In genomic region chr3:129831035-129831568, GRCm38 (mm10) we compare ENCODE assay signal across 8 mouse cellular contexts. TPM values are rescaled to one million over a fixed set of nuclear protein-coding genes. Genes with fewer than 3 reads are reported as not detected.
DNase-seq lines count a peak whose midpoint lies in the region; ATAC-seq and TF ChIP-seq lines count a peak whose summit lies in the region.

Gene Gar1, minus strand, starts transcription at chr3:129831396.

- H3K9me3 ChIP-seq in embryonic facial prominence, embryonic 13.5 days = no peaks in the 10 kb centered on the region
- no peaks in the 10 kb centered on the region for H3K9me3 ChIP-seq in limb, embryonic 12.5 days
- H3K9me3 ChIP-seq in midbrain, embryonic 15.5 days = no peaks in the 10 kb centered on the region

- peak within 1 kb of the TSS; percentile 85 for H3K9ac ChIP-seq in embryonic facial prominence, embryonic 13.5 days
- H3K9ac ChIP-seq in limb, embryonic 12.5 days (replicated peaks) = peak within 1 kb of the TSS; percentile 84
- peak within 1 kb of the TSS; percentile 72 for H3K9ac ChIP-seq in midbrain, embryonic 15.5 days

- peak within 1 kb of the TSS; percentile 95 for H3K4me3 ChIP-seq in embryonic facial prominence, embryonic 13.5 days
- H3K4me3 ChIP-seq in kidney, adult 2 months (ENCODE audit: insufficient read depth, low read depth, low read length) = peak within 1 kb of the TSS; percentile 89
- peak within 1 kb of the TSS; percentile 84 for H3K4me3 ChIP-seq in limb, embryonic 12.5 days (replicated peaks)
- H3K4me3 ChIP-seq in midbrain, embryonic 15.5 days = peak within 1 kb of the TSS; percentile 81
- H3K4me3 ChIP-seq in spleen, adult 2 months (ENCODE audit: extremely low read depth, insufficient read depth, insufficient read length) = peak within 1 kb of the TSS; percentile 72

- under 1% methylated on average over 60 of the region's 60 CpGs for WGBS in embryonic facial prominence, embryonic 13.5 days
- under 1% methylated on average over 60 of the region's 60 CpGs for WGBS in kidney, adult 2 months
- WGBS in limb, embryonic 12.5 days = under 1% methylated on average over 60 of the region's 60 CpGs
- WGBS in midbrain, embryonic 15.5 days = under 1% methylated on average over 60 of the region's 60 CpGs
- WGBS in spleen, adult 2 months = 1% methylated on average over 57 of the region's 60 CpGs

- H3K27ac ChIP-seq in embryonic facial prominence, embryonic 13.5 days = peak within 1 kb of the TSS; percentile 91
- H3K27ac ChIP-seq in kidney, adult 2 months (ENCODE audit: insufficient read depth, low read depth, low read length) = peak within 1 kb of the TSS; percentile 72
- peak within 1 kb of the TSS; percentile 90 for H3K27ac ChIP-seq in limb, embryonic 12.5 days
- H3K27ac ChIP-seq in midbrain, embryonic 15.5 days = peak within 1 kb of the TSS; percentile 92
- peak within 1 kb of the TSS; percentile 88 for H3K27ac ChIP-seq in spleen, adult 2 months (ENCODE audit: insufficient read depth, low read length)

- H3K27me3 ChIP-seq in embryonic facial prominence, embryonic 13.5 days = no peaks in the 10 kb centered on the region
- no peaks in the 10 kb centered on the region for H3K27me3 ChIP-seq in kidney, adult 2 months (replicated peaks; ENCODE audit: control insufficient read depth, insufficient read depth, low read length)
- H3K27me3 ChIP-seq in limb, embryonic 12.5 days = no peaks in the 10 kb centered on the region
- 0 out of 2 replicates have a peak, but pooled peaks cover 3% of the 10 kb centered on the region for H3K27me3 ChIP-seq in midbrain, embryonic 15.5 days (replicated peaks)
- H3K27me3 ChIP-seq in spleen, adult 2 months (ENCODE audit: control insufficient read depth, insufficient read depth, low read length) = no peaks in the 10 kb centered on the region

- peak; percentile 84 for ATAC-seq in embryonic facial prominence, embryonic 13.5 days (ENCODE audit: insufficient number of reproducible peaks, insufficient read depth, low FRiP score, low TSS enrichment, low read depth)
- peak; percentile 90 for ATAC-seq in limb, embryonic 12.5 days (ENCODE audit: insufficient number of reproducible peaks, insufficient read depth, low FRiP score, low TSS enrichment, low read depth)
- peak; percentile 97 for ATAC-seq in midbrain, embryonic 15.5 days (replicated peaks)

- peaks cover 15% of the 10 kb centered on the region for H3K4me1 ChIP-seq in embryonic facial prominence, embryonic 13.5 days
- H3K4me1 ChIP-seq in kidney, adult 2 months (ENCODE audit: control insufficient read depth, insufficient read depth, low read length) = peaks cover 3% of the 10 kb centered on the region; the same call in 1 of the 2 replicates
- peaks cover 12% of the 10 kb centered on the region for H3K4me1 ChIP-seq in limb, embryonic 12.5 days (replicated peaks)
- H3K4me1 ChIP-seq in midbrain, embryonic 15.5 days = peaks cover 21% of the 10 kb centered on the region
- H3K4me1 ChIP-seq in spleen, adult 2 months (ENCODE audit: control insufficient read depth, insufficient read depth, insufficient read length) = peaks cover 3% of the 10 kb centered on the region; the same call in 1 of the 2 replicates

- no peak for TF ChIP-seq POLR2A in kidney, adult 2 months (IDR thresholded peaks at IDR 0.05; ENCODE audit: low read depth, low read length)
- TF ChIP-seq POLR2A in spleen, adult 2 months (IDR thresholded peaks at IDR 0.05; ENCODE audit: low read depth, low read length) = no peak

- peaks cover 18% of the 10 kb centered on the region for H3K36me3 ChIP-seq in embryonic facial prominence, embryonic 13.5 days
- H3K36me3 ChIP-seq in kidney, adult 2 months (ENCODE audit: control insufficient read depth, insufficient read depth, low read length) = no peaks in the 10 kb centered on the region
- peaks cover 20% of the 10 kb centered on the region for H3K36me3 ChIP-seq in limb, embryonic 12.5 days
- H3K36me3 ChIP-seq in midbrain, embryonic 15.5 days (replicated peaks) = no peaks in the 10 kb centered on the region
- no peaks in the 10 kb centered on the region for H3K36me3 ChIP-seq in spleen, adult 2 months (ENCODE audit: control insufficient read depth, insufficient read depth, low read length)

- peak; percentile 97 for DNase-seq in 3134 (ENCODE audit: extremely low read depth, insufficient read length, low spot score)
- DNase-seq in adrenal gland, postnatal 36 days = peak; percentile 95
- DNase-seq in heart, adult 18-20 months = peak; percentile 97
- peak; percentile 98 for DNase-seq in kidney, adult 2 months
- DNase-seq in spleen, adult 2 months (ENCODE audit: low read depth in 1 of 2, low spot score in 2 of 2) = peak; percentile 93 to 96

- TF ChIP-seq CTCF in kidney, adult 2 months (conservative IDR thresholded peaks at IDR 0.05; ENCODE audit: insufficient read depth, insufficient read length, low read depth, low read length) = no peak
- TF ChIP-seq CTCF in spleen, adult 2 months (IDR thresholded peaks at IDR 0.05; ENCODE audit: extremely low read depth, insufficient read depth, insufficient read length, insufficient replicate concordance) = no peak

- peak within 1 kb of the TSS; percentile 72 for H3K4me2 ChIP-seq in embryonic facial prominence, embryonic 13.5 days
- peak within 1 kb of the TSS; percentile 76 for H3K4me2 ChIP-seq in limb, embryonic 12.5 days
- peak within 1 kb of the TSS; percentile 66 for H3K4me2 ChIP-seq in midbrain, embryonic 15.5 days

RNA-seq across cellular contexts. Expression of gene Gar1, which starts in this region (rescaled TPM):
- 10 to 100 TPM; 48.6 to 54.7 TPM for total RNA-seq in adrenal gland, postnatal 36 days (2021)
- 63.7 and 90.1 TPM in 2 replicates for polyA plus RNA-seq in embryonic facial prominence, embryonic 13.5 days (2015; fragmentation: Nextera tagmentation; extraction: Ambion mirVana)
- total RNA-seq in heart, adult 18-20 months (2021) = 10 to 100 TPM; 14.7 to 17.5 TPM
- 16.0 and 28.6 TPM in 2 replicates for polyA plus RNA-seq in kidney, adult 2 months (2012; rRNA removed)
- polyA plus RNA-seq in limb, embryonic 12.5 days (2016; fragmentation: Nextera tagmentation; extraction: Ambion mirVana) = 110 and 118 TPM in 2 replicates
- polyA plus RNA-seq in midbrain, embryonic 15.5 days (2015; fragmentation: Nextera tagmentation; extraction: Ambion mirVana) = 41.6 and 46.0 TPM in 2 replicates
- 29.3 and 30.6 TPM in 2 replicates for polyA plus RNA-seq in spleen, adult 2 months (2012; rRNA removed)

Comparison
In these comparisons a context has a peak if more than half of its experiments do, and no peak if none do; other contexts are left out.
1. Peak in every context shown above with its lines: DNase-seq, ATAC-seq, H3K4me3 ChIP-seq and H3K27ac ChIP-seq.